Mouse (Mus musculus) stomach, postnatal 0 days (tissue): ENCODE data around the gene Pdia4. TPM values are rescaled to one million over a fixed set of nuclear protein-coding genes. Genes with fewer than 3 reads are reported as not detected.
"Not testable (repeated sequence)": the region's sequence is repeated elsewhere in the genome, so short reads cannot be mapped to it uniquely, and the experiment has no call there.

Experiments used
- ATAC-seq: fragments of 200-750 bp; cut with Nextera tagmentation; 2 replicates; pipeline ENCODE4 v1.8.0; 2017; ENCODE audit not compliant: low FRiP score, low TSS enrichment
- DNase-seq: peaks from one replicate; pipeline ENCODE4 v3.0.0-alpha.2; 2016; ENCODE audit warnings: low spot score
- H3K27ac ChIP-seq: fragments of 300-500 bp; sonication (generic); replicated peaks from 2 replicates; pipeline ENCODE4 v1.5.1; 2014; ENCODE audit warnings: mild to moderate bottlenecking, control low read depth
- H3K27me3 ChIP-seq: fragments of 300-500 bp; sonication (generic); 2 replicates; pipeline ENCODE4 v1.6.1; 2014; ENCODE audit warnings: low read length; ENCODE audit not compliant: control insufficient read depth, insufficient read depth
- H3K36me3 ChIP-seq: fragments of 300-500 bp; sonication (generic); 2 replicates; pipeline ENCODE4 v1.6.1; 2014; ENCODE audit warnings: low read length, mixed read lengths; ENCODE audit not compliant: control insufficient read depth, insufficient read depth
- H3K4me1 ChIP-seq: fragments of 300-500 bp; sonication (generic); replicated peaks from 2 replicates; pipeline ENCODE4 v1.6.1; 2014; ENCODE audit warnings: antibody characterized with exemption; ENCODE audit not compliant: control insufficient read depth, insufficient read depth
- H3K4me2 ChIP-seq: fragments of 300-500 bp; sonication (generic); replicated peaks from 2 replicates; pipeline ENCODE4 v1.6.1; 2014; ENCODE audit warnings: low read depth, mild to moderate bottlenecking, control low read depth, moderate library complexity
- H3K4me3 ChIP-seq: fragments of 300-500 bp; sonication (generic); 2 replicates; pipeline ENCODE4 v1.5.1; 2014; ENCODE audit warnings: low read depth, low read length, control low read depth
- H3K9ac ChIP-seq: fragments of 300-500 bp; sonication (generic); 2 replicates; pipeline ENCODE4 v1.6.1; 2014; ENCODE audit warnings: mild to moderate bottlenecking, low read length, control low read depth, mixed read lengths
- H3K9me3 ChIP-seq: fragments of 300-500 bp; sonication (generic); 2 replicates; pipeline ENCODE4 v1.6.1; 2016; ENCODE audit warnings: low read length; ENCODE audit not compliant: control insufficient read depth
- CTCF ChIP-seq: IDR thresholded peaks from 2 replicates; pipeline ENCODE4 v1.5.1; 2016; ENCODE audit warnings: antibody characterized with exemption, low read depth, mild to moderate bottlenecking, moderate library complexity
- EP300 ChIP-seq: optimal IDR thresholded peaks from 2 replicates; pipeline ENCODE3; 2016; ENCODE audit warnings: antibody characterized with exemption
- WGBS: fragments of 180-500 bp; shearing (Covaris S2); extraction: QIAGEN DNeasy Blood & Tissue Kit; methylation state at CpG from one replicate; pipeline ENCODE4 v1.1.7; 2014; 5-methylcytosine and 5-hydroxymethylcytosine counted together
- polyA plus RNA-seq: library from polyadenylated mRNA; unstranded; fragments of >200 nt; fragmentation: Nextera tagmentation; extraction: Ambion mirVana; gene quantifications from 2 replicates; pipeline ENCODE4 v1.2.1, GENCODE M21; 2015

Pdia4 gene
- 169 and 180 TPM in 2 replicates for polyA plus RNA-seq

DNA sequence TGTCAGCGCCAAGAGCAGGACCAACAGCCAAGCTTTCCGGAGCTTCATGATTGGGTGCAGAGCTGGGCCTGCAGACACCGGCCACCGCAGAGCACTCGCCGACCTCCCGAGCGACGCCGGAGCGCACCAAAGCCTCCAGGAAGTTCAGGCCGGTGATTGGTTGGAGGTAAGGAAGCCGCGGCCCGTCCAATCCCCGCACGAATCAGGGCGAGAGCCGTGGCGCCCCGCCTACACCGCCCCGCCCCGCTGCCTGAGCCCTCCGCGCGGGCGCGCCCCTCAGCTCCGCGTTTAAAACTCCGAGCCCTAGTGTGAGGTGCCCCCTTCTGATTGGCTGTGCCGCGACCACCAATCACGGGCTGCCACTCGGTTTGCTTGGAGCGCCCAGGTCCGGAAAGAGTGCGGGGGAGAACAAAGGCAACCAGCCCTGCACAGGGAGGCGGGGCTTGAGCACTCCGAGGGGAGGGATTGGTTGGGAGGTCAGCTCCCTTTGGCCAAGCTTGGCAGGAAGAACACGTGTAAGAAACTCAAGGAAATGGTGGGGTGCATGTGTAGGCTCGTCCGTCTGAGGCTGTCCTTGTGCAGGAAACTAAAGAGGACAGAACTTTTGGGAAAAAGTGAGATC, at the start of gene Pdia4:
Pdia4 (minus strand) TSS at position 174 of the 622 bp plus-strand sequence.
- ATAC-seq (peak; percentile 99), DNase-seq (peak; percentile 100)
- Histone ChIP-seq H3K4me1 (peaks cover 7% of the 10 kb centered on the region), H3K27me3 (no peaks in the 10 kb centered on the region), H3K36me3 (no peaks in the 10 kb centered on the region), H3K9me3 (no peaks in the 10 kb centered on the region), H3K9ac (peak within 1 kb of the TSS; percentile 75), H3K27ac (peak within 1 kb of the TSS; percentile 91), H3K4me2 (peak within 1 kb of the TSS; percentile 62), H3K4me3 (peak within 1 kb of the TSS; percentile 75)
- under 1% methylated on average over 44 of the region's 44 CpGs for WGBS
- TF ChIP-seq CTCF = peak; percentile 31; the same call in 1 of the 2 replicates
- TF ChIP-seq EP300 = no peak

- not testable (repeated sequence) for H3K4me2 ChIP-seq, H3K9me3 ChIP-seq, ATAC-seq, H3K36me3 ChIP-seq, H3K27me3 ChIP-seq, H3K4me3 ChIP-seq, H3K9ac ChIP-seq, H3K4me1 ChIP-seq, DNase-seq, H3K27ac ChIP-seq
- WGBS = 86% methylated on average over 3 of the region's 3 CpGs
These were observed 44.5 kb upstream of the Pdia4 start for GRCm38 (mm10) chr6:47857729-47858128.

DNA sequence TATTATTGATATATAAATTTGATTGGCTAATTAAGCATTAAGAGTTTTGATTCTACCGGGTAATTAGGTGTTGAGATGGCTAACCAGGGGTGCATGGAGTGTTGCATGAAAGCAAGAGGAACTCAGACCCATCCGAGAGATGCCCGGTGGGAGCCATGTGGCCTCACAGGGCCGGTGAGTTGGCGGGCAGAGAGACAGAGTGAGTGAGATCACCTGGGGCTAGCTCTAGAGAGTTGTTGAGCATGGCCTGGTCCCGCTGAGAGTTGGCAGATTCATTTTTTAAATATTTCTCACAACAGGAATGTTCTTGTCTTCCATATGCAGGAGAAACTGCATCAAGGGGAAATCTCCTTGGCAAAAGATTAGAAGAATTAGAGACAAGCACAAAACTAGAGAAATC, 44.0 kb upstream of the Pdia4 start:
- 93% methylated on average over 6 of the region's 6 CpGs for WGBS
- no peaks in the 10 kb centered on the region; the same call in 1 of the 2 replicates for H3K36me3 ChIP-seq

DNA sequence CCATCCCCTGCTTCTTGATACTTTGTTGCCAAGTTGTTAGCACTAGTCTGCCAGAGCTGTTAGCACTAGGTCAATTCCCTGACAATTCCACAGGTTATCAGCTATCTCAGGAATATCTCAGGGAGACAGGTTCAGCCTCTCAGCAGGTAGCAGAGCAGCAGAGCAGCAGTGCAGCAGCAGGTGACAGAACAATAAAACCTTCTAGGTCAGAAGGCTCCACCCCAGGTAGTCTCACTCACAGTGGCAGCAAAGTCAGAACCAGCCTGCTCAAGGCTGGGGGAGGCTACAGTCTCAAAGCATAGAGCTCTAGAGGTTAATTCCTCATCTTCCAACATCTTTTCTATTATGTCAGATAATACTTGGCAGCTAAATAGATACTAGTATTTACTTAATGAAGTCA, 32.5 kb upstream of the Pdia4 start:
- Histone ChIP-seq H3K4me1 (no peaks in the 10 kb centered on the region), H3K4me2 (no peak overlapping the region), H3K27ac (no peak overlapping the region), H3K27me3 (no peaks in the 10 kb centered on the region), H3K4me3 (no peak overlapping the region), H3K9me3 (no peaks in the 10 kb centered on the region), H3K9ac (no peak overlapping the region), H3K36me3 (no peaks in the 10 kb centered on the region; the same call in 1 of the 2 replicates)
- no peak for ATAC-seq
- DNase-seq = no peak
- TF ChIP-seq CTCF (no peak), EP300 (no peak)

More for the DNA sequence above, 44.0 kb upstream of the Pdia4 start:
- H3K9me3 ChIP-seq = no peaks in the 10 kb centered on the region
- no peaks in the 10 kb centered on the region for H3K4me1 ChIP-seq
- H3K4me2 ChIP-seq = no peak overlapping the region
- ATAC-seq (no peak), DNase-seq (no peak)
- no peaks in the 10 kb centered on the region for H3K27me3 ChIP-seq
- H3K4me3 ChIP-seq = no peak overlapping the region
- H3K9ac ChIP-seq = no peak overlapping the region
- TF ChIP-seq CTCF (no peak), EP300 (no peak)
- H3K27ac ChIP-seq = no peak overlapping the region

DNA sequence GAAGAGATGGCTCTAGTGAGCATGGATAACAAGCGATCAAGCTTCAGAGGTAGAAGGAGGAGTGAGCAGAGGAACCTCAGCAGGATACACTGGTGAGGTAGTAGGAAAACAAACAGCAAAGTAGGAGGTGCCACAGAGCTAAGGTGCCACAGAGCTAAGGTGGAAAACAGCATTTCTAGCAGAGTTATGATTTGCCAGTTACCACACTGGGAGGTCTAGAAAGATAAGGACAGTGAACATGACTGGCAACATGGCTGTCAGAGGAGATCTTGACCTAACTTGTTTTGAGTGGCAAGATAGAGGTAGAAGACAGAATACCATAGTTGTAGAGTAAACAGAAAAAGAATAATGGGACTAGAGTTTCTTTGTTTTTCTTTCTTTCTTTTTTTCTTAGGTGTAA, 29.1 kb upstream of the Pdia4 start:
- no peak overlapping the region for H3K27ac ChIP-seq
- no peak overlapping the region for H3K4me3 ChIP-seq
- no peaks in the 10 kb centered on the region for H3K9me3 ChIP-seq
- H3K9ac ChIP-seq = no peak overlapping the region
- no peaks in the 10 kb centered on the region for H3K27me3 ChIP-seq
- no peaks in the 10 kb centered on the region; the same call in 1 of the 2 replicates for H3K36me3 ChIP-seq
- 86% methylated on average over 1 of the region's 1 CpGs for WGBS
- H3K4me1 ChIP-seq = no peaks in the 10 kb centered on the region
- no peak for ATAC-seq
- TF ChIP-seq CTCF (no peak), EP300 (no peak)
- H3K4me2 ChIP-seq = no peak overlapping the region
- no peak for DNase-seq

DNA sequence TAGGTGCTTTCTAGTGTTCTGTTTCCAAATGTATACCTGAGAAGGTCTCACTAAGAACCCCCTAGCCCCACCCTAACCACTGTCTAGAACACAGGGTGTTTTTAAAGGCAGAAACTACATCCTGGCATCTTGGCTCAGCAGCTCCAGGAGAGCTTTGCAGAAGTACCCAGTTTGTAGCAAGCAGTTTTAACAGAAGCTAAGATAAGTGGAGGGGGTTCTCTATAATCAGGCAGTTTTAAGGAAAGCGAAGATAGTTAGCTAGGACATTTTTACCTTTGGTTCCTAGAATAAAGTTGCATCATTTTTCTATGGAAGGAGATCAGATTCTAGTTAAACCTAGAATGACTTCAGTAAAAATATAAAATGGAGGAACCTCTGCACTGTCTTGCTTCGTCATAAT, 28.6 kb upstream of the Pdia4 start:
- no peak for TF ChIP-seq CTCF
- no peak for TF ChIP-seq EP300
- H3K4me1 ChIP-seq = no peaks in the 10 kb centered on the region
- no peaks in the 10 kb centered on the region; the same call in 1 of the 2 replicates for H3K36me3 ChIP-seq
- no peak overlapping the region for H3K27ac ChIP-seq
- no peaks in the 10 kb centered on the region for H3K9me3 ChIP-seq
- DNase-seq (no peak), ATAC-seq (no peak)
- no peaks in the 10 kb centered on the region for H3K27me3 ChIP-seq
- H3K4me3 ChIP-seq = no peak overlapping the region
- H3K4me2 ChIP-seq = no peak overlapping the region
- 93% methylated on average over 2 of the region's 2 CpGs for WGBS
- no peak overlapping the region for H3K9ac ChIP-seq
